Mouse (Mus musculus): Measurements from ENCODE around the gene Creld2.
"Not testable (repeated sequence)": the region's sequence is repeated elsewhere in the genome, so short reads cannot be mapped to it uniquely, and the experiment has no call there.

Gene Creld2

GRCm38 (mm10) chr15:88819026-88819905 is at the start of gene Creld2, which contains the start of gene Alg12:
Gene Creld2 (plus strand): TSS chr15:88819646.
Gene Alg12 (minus strand): TSS chr15:88819318.
- peak; percentile 99 for DNase-seq (ENCODE audit: low read depth)

- DNase-seq (ENCODE audit: low read depth): not testable (repeated sequence)
Observed at GRCm38 (mm10) chr15:88774630-88775029, 44.8 kb upstream of the Creld2 start.

- DNase-seq (ENCODE audit: low read depth): no peak
Observed at GRCm38 (mm10) chr15:88792140-88792850, 27.2 kb upstream of the Creld2 start.

GRCm38 (mm10) chr15:88794729-88795128 is 24.7 kb upstream of the Creld2 start:
- not testable (repeated sequence) for DNase-seq (ENCODE audit: low read depth)

- no peak for DNase-seq (ENCODE audit: low read depth)
Observed at GRCm38 (mm10) chr15:88799950-88800371, 19.5 kb upstream of the Creld2 start.

- DNase-seq (ENCODE audit: low read depth): no peak
Observed at GRCm38 (mm10) chr15:88800921-88801354, 18.5 kb upstream of the Creld2 start.

- no peak for DNase-seq (ENCODE audit: low read depth)
Observed at GRCm38 (mm10) chr15:88801903-88802302, 17.5 kb upstream of the Creld2 start.

GRCm38 (mm10) chr15:88802348-88802747 is 17.1 kb upstream of the Creld2 start:
- DNase-seq (ENCODE audit: low read depth): no peak

- no peak for DNase-seq (ENCODE audit: low read depth)
Observed at GRCm38 (mm10) chr15:88808121-88808520, 11.3 kb upstream of the Creld2 start.

- no peak for DNase-seq (ENCODE audit: low read depth)
Observed at GRCm38 (mm10) chr15:88810369-88810768, 9.1 kb upstream of the Creld2 start.

- DNase-seq (ENCODE audit: low read depth): no peak
Observed at GRCm38 (mm10) chr15:88813262-88813661, 6.2 kb upstream of the Creld2 start.

- not testable (repeated sequence) for DNase-seq (ENCODE audit: low read depth)
Observed at GRCm38 (mm10) chr15:88813873-88814272, 5.6 kb upstream of the Creld2 start.

GRCm38 (mm10) chr15:88814411-88815047 is 4.9 kb upstream of the Creld2 start:
- peak; percentile 45 for DNase-seq (ENCODE audit: low read depth)

- no peak for DNase-seq (ENCODE audit: low read depth)
Observed at GRCm38 (mm10) chr15:88815196-88815700, 4.2 kb upstream of the Creld2 start.

- no peak for DNase-seq (ENCODE audit: low read depth)
Observed at GRCm38 (mm10) chr15:88819906-88820303, 459 bp downstream of the Creld2 start.

GRCm38 (mm10) chr15:88821403-88821802 is 2.0 kb downstream of the Creld2 start:
- no peak for DNase-seq (ENCODE audit: low read depth)

GRCm38 (mm10) chr15:88822513-88822912 is 3.1 kb downstream of the Creld2 start:
- no peak for DNase-seq (ENCODE audit: low read depth)

GRCm38 (mm10) chr15:88823376-88823775 is 3.9 kb downstream of the Creld2 start:
- DNase-seq (ENCODE audit: low read depth): no peak

GRCm38 (mm10) chr15:88827466-88827865 is 8.0 kb downstream of the Creld2 start:
- DNase-seq (ENCODE audit: low read depth): no peak

GRCm38 (mm10) chr15:88827991-88828799 is 8.7 kb downstream of the Creld2 start:
- peak; percentile 73 for DNase-seq (ENCODE audit: low read depth)
